Mouse (Mus musculus): ENCODE results near the gene Gdi1. TPM values are rescaled to one million over a fixed set of nuclear protein-coding genes. Genes with fewer than 3 reads are reported as not detected.

The Gdi1 gene
- polyA plus RNA-seq, 1 experiment from 2014 or later = 430 TPM

- Histone ChIP-seq H3K4me1 (ENCODE audit: control insufficient read depth, insufficient read depth, low read length) (no peaks in the 10 kb centered on the region), H3K4me3 (ENCODE audit: low read depth, low read length) (peak overlapping the region; percentile 55), H3K9me3 (ENCODE audit: control insufficient read depth, low read length) (no peaks in the 10 kb centered on the region), H3K27ac (ENCODE audit: low read depth, low read length) (no peak overlapping the region), H3K36me3 (ENCODE audit: control insufficient read depth, insufficient read depth, low read length) (no peaks in the 10 kb centered on the region), H3K27me3 (ENCODE audit: control insufficient read depth, insufficient read depth, low read length) (no peaks in the 10 kb centered on the region), H3K9ac (ENCODE audit: low read length) (peak overlapping the region; percentile 61), H3K4me2 (peak overlapping the region; percentile 69)
- 15% methylated on average over 14 of the region's 14 CpGs for WGBS
- ATAC-seq (ENCODE audit: low FRiP score) = no peak
- no peak for DNase-seq (ENCODE audit: low spot score, missing footprints)
Observed at GRCm38 (mm10) chrX:74281041-74281731, 23.6 kb upstream of the Gdi1 start.

- H3K4me3 ChIP-seq (ENCODE audit: low read depth, low read length) = peak within 1 kb of the TSS; percentile 55
- no peaks in the 10 kb centered on the region for H3K4me1 ChIP-seq (ENCODE audit: control insufficient read depth, insufficient read depth, low read length)
- peak; percentile 82 for DNase-seq (ENCODE audit: low spot score, missing footprints)
- no peaks in the 10 kb centered on the region for H3K36me3 ChIP-seq (ENCODE audit: control insufficient read depth, insufficient read depth, low read length)
- peak; percentile 65 for ATAC-seq (ENCODE audit: low FRiP score)
- 14% methylated on average over 16 of the region's 16 CpGs for WGBS
- no peak within 1 kb of the TSS for H3K27ac ChIP-seq (ENCODE audit: low read depth, low read length)
- H3K4me2 ChIP-seq = peak within 1 kb of the TSS; percentile 69
- H3K9me3 ChIP-seq (ENCODE audit: control insufficient read depth, low read length) = no peaks in the 10 kb centered on the region
- no peaks in the 10 kb centered on the region for H3K27me3 ChIP-seq (ENCODE audit: control insufficient read depth, insufficient read depth, low read length)
- peak within 1 kb of the TSS; percentile 71 for H3K9ac ChIP-seq (ENCODE audit: low read length)
Observed at GRCm38 (mm10) chrX:74281732-74282394, 22.9 kb upstream of the Gdi1 start, which contains the start of the genes Taz and Dnase1l1. Gene Taz, plus strand, starts transcription at chrX:74281912. Gene Dnase1l1, minus strand, starts transcription at chrX:74282337.

GRCm38 (mm10) chrX:74282395-74283091 lies 22.3 kb upstream of the Gdi1 start:
- DNase-seq (ENCODE audit: low spot score, missing footprints) (peak; percentile 96), ATAC-seq (ENCODE audit: low FRiP score) (peak; percentile 84)
- no peaks in the 10 kb centered on the region for H3K27me3 ChIP-seq (ENCODE audit: control insufficient read depth, insufficient read depth, low read length)
- no peak overlapping the region for H3K27ac ChIP-seq (ENCODE audit: low read depth, low read length)
- H3K9me3 ChIP-seq (ENCODE audit: control insufficient read depth, low read length) = no peaks in the 10 kb centered on the region
- peak overlapping the region; percentile 69 for H3K4me2 ChIP-seq
- peak overlapping the region; percentile 55 for H3K4me3 ChIP-seq (ENCODE audit: low read depth, low read length)
- H3K4me1 ChIP-seq (ENCODE audit: control insufficient read depth, insufficient read depth, low read length) = no peaks in the 10 kb centered on the region
- peak overlapping the region; percentile 71 for H3K9ac ChIP-seq (ENCODE audit: low read length)
- H3K36me3 ChIP-seq (ENCODE audit: control insufficient read depth, insufficient read depth, low read length) = no peaks in the 10 kb centered on the region
- 17% methylated on average over 39 of the region's 39 CpGs for WGBS

GRCm38 (mm10) chrX:74283092-74283437 lies 21.7 kb upstream of the Gdi1 start:
- no peaks in the 10 kb centered on the region for H3K27me3 ChIP-seq (ENCODE audit: control insufficient read depth, insufficient read depth, low read length)
- WGBS = 37% methylated on average over 5 of the region's 5 CpGs
- H3K4me2 ChIP-seq = peak overlapping the region; percentile 69
- peak overlapping the region; percentile 71 for H3K9ac ChIP-seq (ENCODE audit: low read length)
- DNase-seq (ENCODE audit: low spot score, missing footprints) = no peak
- H3K36me3 ChIP-seq (ENCODE audit: control insufficient read depth, insufficient read depth, low read length) = no peaks in the 10 kb centered on the region
- no peaks in the 10 kb centered on the region for H3K4me1 ChIP-seq (ENCODE audit: control insufficient read depth, insufficient read depth, low read length)
- H3K9me3 ChIP-seq (ENCODE audit: control insufficient read depth, low read length) = no peaks in the 10 kb centered on the region
- peak; percentile 31; the same call in 1 of the 2 replicates for ATAC-seq (ENCODE audit: low FRiP score)
- peak overlapping the region; percentile 55 for H3K4me3 ChIP-seq (ENCODE audit: low read depth, low read length)
- H3K27ac ChIP-seq (ENCODE audit: low read depth, low read length) = no peak overlapping the region

- DNase-seq (ENCODE audit: low spot score, missing footprints) (no peak), ATAC-seq (ENCODE audit: low FRiP score) (no peak)
- WGBS = 78% methylated on average over 4 of the region's 4 CpGs
- H3K27ac ChIP-seq (ENCODE audit: low read depth, low read length) = no peak overlapping the region
- H3K4me1 ChIP-seq (ENCODE audit: control insufficient read depth, insufficient read depth, low read length) = peaks cover 2% of the 10 kb centered on the region; the same call in 1 of the 2 replicates
- no peak overlapping the region for H3K9ac ChIP-seq (ENCODE audit: low read length)
- H3K27me3 ChIP-seq (ENCODE audit: control insufficient read depth, insufficient read depth, low read length) = no peaks in the 10 kb centered on the region
- H3K9me3 ChIP-seq (ENCODE audit: control insufficient read depth, low read length) = no peaks in the 10 kb centered on the region
- H3K4me3 ChIP-seq (ENCODE audit: low read depth, low read length) = no peak overlapping the region
- H3K4me2 ChIP-seq = no peak overlapping the region
- H3K36me3 ChIP-seq (ENCODE audit: control insufficient read depth, insufficient read depth, low read length) = no peaks in the 10 kb centered on the region
Observed at GRCm38 (mm10) chrX:74293431-74293830, 11.4 kb upstream of the Gdi1 start.

- H3K4me2 ChIP-seq = peak within 1 kb of the TSS; percentile 60
- peak; percentile 98 for ATAC-seq (ENCODE audit: low FRiP score)
- H3K9me3 ChIP-seq (ENCODE audit: control insufficient read depth, low read length) = no peaks in the 10 kb centered on the region
- H3K4me3 ChIP-seq (ENCODE audit: low read depth, low read length) = peak within 1 kb of the TSS; percentile 62
- H3K4me1 ChIP-seq (ENCODE audit: control insufficient read depth, insufficient read depth, low read length) = peaks cover 2% of the 10 kb centered on the region; the same call in 1 of the 2 replicates
- H3K27me3 ChIP-seq (ENCODE audit: control insufficient read depth, insufficient read depth, low read length) = no peaks in the 10 kb centered on the region
- peak; percentile 97 for DNase-seq (ENCODE audit: low spot score, missing footprints)
- H3K9ac ChIP-seq (ENCODE audit: low read length) = peak within 1 kb of the TSS; percentile 76
- 17% methylated on average over 37 of the region's 37 CpGs for WGBS
- H3K36me3 ChIP-seq (ENCODE audit: control insufficient read depth, insufficient read depth, low read length) = no peaks in the 10 kb centered on the region; the same call in 1 of the 2 replicates
- H3K27ac ChIP-seq (ENCODE audit: low read depth, low read length) = no peak within 1 kb of the TSS
Observed at GRCm38 (mm10) chrX:74296538-74297448, 8.0 kb upstream of the Gdi1 start, which contains the start of gene Atp6ap1. Gene Atp6ap1, plus strand, starts transcription at chrX:74297097.

- Histone ChIP-seq H3K36me3 (ENCODE audit: control insufficient read depth, insufficient read depth, low read length) (no peaks in the 10 kb centered on the region; the same call in 1 of the 2 replicates), H3K4me2 (no peak overlapping the region), H3K27me3 (ENCODE audit: control insufficient read depth, insufficient read depth, low read length) (no peaks in the 10 kb centered on the region), H3K9me3 (ENCODE audit: control insufficient read depth, low read length) (no peaks in the 10 kb centered on the region), H3K9ac (ENCODE audit: low read length) (no peak overlapping the region), H3K4me1 (ENCODE audit: control insufficient read depth, insufficient read depth, low read length) (peaks cover 2% of the 10 kb centered on the region; the same call in 1 of the 2 replicates), H3K4me3 (ENCODE audit: low read depth, low read length) (no peak overlapping the region), H3K27ac (ENCODE audit: low read depth, low read length) (no peak overlapping the region)
- no peak for DNase-seq (ENCODE audit: low spot score, missing footprints)
- WGBS = 95% methylated on average over 1 of the region's 1 CpGs
- ATAC-seq (ENCODE audit: low FRiP score) = no peak
Observed at GRCm38 (mm10) chrX:74298348-74298747, 6.5 kb upstream of the Gdi1 start.

- DNase-seq (ENCODE audit: low spot score, missing footprints) (no peak), ATAC-seq (ENCODE audit: low FRiP score) (no peak)
- H3K36me3 ChIP-seq (ENCODE audit: control insufficient read depth, insufficient read depth, low read length) = no peaks in the 10 kb centered on the region; the same call in 1 of the 2 replicates
- no peaks in the 10 kb centered on the region for H3K9me3 ChIP-seq (ENCODE audit: control insufficient read depth, low read length)
- H3K27ac ChIP-seq (ENCODE audit: low read depth, low read length) = no peak overlapping the region
- H3K4me1 ChIP-seq (ENCODE audit: control insufficient read depth, insufficient read depth, low read length) = peaks cover 2% of the 10 kb centered on the region; the same call in 1 of the 2 replicates
- H3K4me3 ChIP-seq (ENCODE audit: low read depth, low read length) = no peak overlapping the region
- no peaks in the 10 kb centered on the region for H3K27me3 ChIP-seq (ENCODE audit: control insufficient read depth, insufficient read depth, low read length)
- no peak overlapping the region for H3K9ac ChIP-seq (ENCODE audit: low read length)
- H3K4me2 ChIP-seq = no peak overlapping the region
- WGBS = 90% methylated on average over 3 of the region's 3 CpGs
Observed at GRCm38 (mm10) chrX:74299721-74300120, 5.1 kb upstream of the Gdi1 start.

Measured in midbrain, embryonic 11.5 days (tissue).